Mouse (Mus musculus): ENCODE data around the gene Ntrk3. TPM values are rescaled to one million over a fixed set of nuclear protein-coding genes. Genes with fewer than 3 reads are reported as not detected.

Ntrk3 gene
- polyA plus RNA-seq, 1 experiment: 7.7 TPM

- Histone ChIP-seq H3K27me3 (ENCODE audit: control insufficient read depth, insufficient read depth, low read length) (no peaks in the 10 kb centered on the region), H3K36me3 (ENCODE audit: control insufficient read depth, insufficient read depth, low read length) (no peaks in the 10 kb centered on the region), H3K27ac (ENCODE audit: control insufficient read depth, insufficient read depth, low read depth, low read length) (no peak overlapping the region), H3K4me3 (ENCODE audit: control insufficient read depth, low read depth, low read length) (no peak overlapping the region), H3K4me1 (ENCODE audit: control insufficient read depth, insufficient read depth, low read length) (no peaks in the 10 kb centered on the region)
- TF ChIP-seq POLR2A (IDR thresholded peaks at IDR 0.05; ENCODE audit: control insufficient read depth, low read depth, low read length) (no peak), CTCF (IDR thresholded peaks at IDR 0.05; ENCODE audit: control insufficient read depth, insufficient read depth, insufficient replicate concordance, low read depth, low read length) (no peak)
Measured at GRCm38 (mm10) chr7:78743731-78744385, 6.0 kb upstream of the Ntrk3 start.

GRCm38 (mm10) chr7:78739351-78740000, 1.7 kb upstream of the Ntrk3 start:
- no peaks in the 10 kb centered on the region for H3K36me3 ChIP-seq (ENCODE audit: control insufficient read depth, insufficient read depth, low read length)
- H3K27ac ChIP-seq (ENCODE audit: control insufficient read depth, insufficient read depth, low read depth, low read length): no peak overlapping the region
- no peaks in the 10 kb centered on the region for H3K27me3 ChIP-seq (ENCODE audit: control insufficient read depth, insufficient read depth, low read length)
- H3K4me1 ChIP-seq (ENCODE audit: control insufficient read depth, insufficient read depth, low read length): no peaks in the 10 kb centered on the region
- no peak overlapping the region for H3K4me3 ChIP-seq (ENCODE audit: control insufficient read depth, low read depth, low read length)
- TF ChIP-seq CTCF (IDR thresholded peaks at IDR 0.05; ENCODE audit: control insufficient read depth, insufficient read depth, insufficient replicate concordance, low read depth, low read length) (no peak), POLR2A (IDR thresholded peaks at IDR 0.05; ENCODE audit: control insufficient read depth, low read depth, low read length) (no peak)

- Histone ChIP-seq H3K27me3 (ENCODE audit: control insufficient read depth, insufficient read depth, low read length) (no peaks in the 10 kb centered on the region), H3K4me1 (ENCODE audit: control insufficient read depth, insufficient read depth, low read length) (no peaks in the 10 kb centered on the region), H3K4me3 (ENCODE audit: control insufficient read depth, low read depth, low read length) (no peak overlapping the region), H3K27ac (ENCODE audit: control insufficient read depth, insufficient read depth, low read depth, low read length) (no peak overlapping the region), H3K36me3 (ENCODE audit: control insufficient read depth, insufficient read depth, low read length) (no peaks in the 10 kb centered on the region)
- no peak for TF ChIP-seq CTCF (IDR thresholded peaks at IDR 0.05; ENCODE audit: control insufficient read depth, insufficient read depth, insufficient replicate concordance, low read depth, low read length)
- TF ChIP-seq POLR2A (IDR thresholded peaks at IDR 0.05; ENCODE audit: control insufficient read depth, low read depth, low read length): no peak
Measured at GRCm38 (mm10) chr7:78737196-78737595, 616 bp downstream of the Ntrk3 start.

GRCm38 (mm10) chr7:78731391-78731790, 6.4 kb downstream of the Ntrk3 start:
- H3K27ac ChIP-seq (ENCODE audit: control insufficient read depth, insufficient read depth, low read depth, low read length): no peak overlapping the region
- H3K27me3 ChIP-seq (ENCODE audit: control insufficient read depth, insufficient read depth, low read length): no peaks in the 10 kb centered on the region
- no peaks in the 10 kb centered on the region for H3K36me3 ChIP-seq (ENCODE audit: control insufficient read depth, insufficient read depth, low read length)
- H3K4me3 ChIP-seq (ENCODE audit: control insufficient read depth, low read depth, low read length): no peak overlapping the region
- TF ChIP-seq POLR2A (IDR thresholded peaks at IDR 0.05; ENCODE audit: control insufficient read depth, low read depth, low read length) (no peak), CTCF (IDR thresholded peaks at IDR 0.05; ENCODE audit: control insufficient read depth, insufficient read depth, insufficient replicate concordance, low read depth, low read length) (no peak)
- no peaks in the 10 kb centered on the region for H3K4me1 ChIP-seq (ENCODE audit: control insufficient read depth, insufficient read depth, low read length)

- TF ChIP-seq POLR2A (IDR thresholded peaks at IDR 0.05; ENCODE audit: control insufficient read depth, low read depth, low read length): no peak
- no peak for TF ChIP-seq CTCF (IDR thresholded peaks at IDR 0.05; ENCODE audit: control insufficient read depth, insufficient read depth, insufficient replicate concordance, low read depth, low read length)
- no peaks in the 10 kb centered on the region for H3K27me3 ChIP-seq (ENCODE audit: control insufficient read depth, insufficient read depth, low read length)
Measured at GRCm38 (mm10) chr7:78724591-78724990, 13.2 kb downstream of the Ntrk3 start.

GRCm38 (mm10) chr7:78722051-78722450, 15.8 kb downstream of the Ntrk3 start:
- no peaks in the 10 kb centered on the region for H3K36me3 ChIP-seq (ENCODE audit: control insufficient read depth, insufficient read depth, low read length)
- TF ChIP-seq CTCF (IDR thresholded peaks at IDR 0.05; ENCODE audit: control insufficient read depth, insufficient read depth, insufficient replicate concordance, low read depth, low read length): no peak
- no peak for TF ChIP-seq POLR2A (IDR thresholded peaks at IDR 0.05; ENCODE audit: control insufficient read depth, low read depth, low read length)
- H3K27me3 ChIP-seq (ENCODE audit: control insufficient read depth, insufficient read depth, low read length): no peaks in the 10 kb centered on the region
- H3K4me1 ChIP-seq (ENCODE audit: control insufficient read depth, insufficient read depth, low read length): no peaks in the 10 kb centered on the region
- H3K4me3 ChIP-seq (ENCODE audit: control insufficient read depth, low read depth, low read length): no peak overlapping the region
- no peak overlapping the region for H3K27ac ChIP-seq (ENCODE audit: control insufficient read depth, insufficient read depth, low read depth, low read length)

More at GRCm38 (mm10) chr7:78724591-78724990, 13.2 kb downstream of the Ntrk3 start:
- no peaks in the 10 kb centered on the region for H3K36me3 ChIP-seq (ENCODE audit: control insufficient read depth, insufficient read depth, low read length)
- H3K4me1 ChIP-seq (ENCODE audit: control insufficient read depth, insufficient read depth, low read length): no peaks in the 10 kb centered on the region
- no peak overlapping the region for H3K27ac ChIP-seq (ENCODE audit: control insufficient read depth, insufficient read depth, low read depth, low read length)
- no peak overlapping the region for H3K4me3 ChIP-seq (ENCODE audit: control insufficient read depth, low read depth, low read length)

GRCm38 (mm10) chr7:78720989-78721816, 16.6 kb downstream of the Ntrk3 start:
- H3K4me3 ChIP-seq (ENCODE audit: control insufficient read depth, low read depth, low read length): no peak overlapping the region
- H3K36me3 ChIP-seq (ENCODE audit: control insufficient read depth, insufficient read depth, low read length): no peaks in the 10 kb centered on the region
- no peak overlapping the region for H3K27ac ChIP-seq (ENCODE audit: control insufficient read depth, insufficient read depth, low read depth, low read length)
- H3K4me1 ChIP-seq (ENCODE audit: control insufficient read depth, insufficient read depth, low read length): no peaks in the 10 kb centered on the region
- H3K27me3 ChIP-seq (ENCODE audit: control insufficient read depth, insufficient read depth, low read length): no peaks in the 10 kb centered on the region
- TF ChIP-seq POLR2A (IDR thresholded peaks at IDR 0.05; ENCODE audit: control insufficient read depth, low read depth, low read length) (no peak), CTCF (IDR thresholded peaks at IDR 0.05; ENCODE audit: control insufficient read depth, insufficient read depth, insufficient replicate concordance, low read depth, low read length) (no peak)

Data from testis, adult 2 months (tissue).